Mouse (Mus musculus) limb, embryonic 12.5 days (tissue): Measurements from ENCODE around the gene Gan. TPM values are rescaled to one million over a fixed set of nuclear protein-coding genes. Genes with fewer than 3 reads are reported as not detected.

ENCODE experiments used
- ATAC-seq: fragments of 200-750 bp; cut with Nextera tagmentation; 2 replicates; pipeline ENCODE4 v1.8.0; 2017; ENCODE audit warnings: low read depth, moderate TSS enrichment; ENCODE audit not compliant: insufficient number of reproducible peaks, insufficient read depth, low FRiP score, low TSS enrichment
- H3K27ac ChIP-seq: fragments of 300-500 bp; sonication (generic); 2 replicates; pipeline ENCODE4 v1.5.1; 2016; ENCODE audit warnings: mild to moderate bottlenecking, moderate library complexity
- H3K27me3 ChIP-seq: fragments of 300-500 bp; sonication (generic); 2 replicates; pipeline ENCODE4 v1.6.1; 2016; ENCODE audit warnings: mild to moderate bottlenecking, moderate library complexity
- H3K36me3 ChIP-seq: fragments of 300-500 bp; sonication (generic); 2 replicates; pipeline ENCODE4 v1.6.1; 2016; ENCODE audit warnings: mild to moderate bottlenecking, moderate library complexity
- H3K4me1 ChIP-seq: fragments of 300-500 bp; sonication (generic); replicated peaks from 2 replicates; pipeline ENCODE4 v1.6.1; 2016
- H3K4me2 ChIP-seq: fragments of 300-500 bp; sonication (generic); 2 replicates; pipeline ENCODE4 v1.6.1; 2016; ENCODE audit warnings: mild to moderate bottlenecking, moderate library complexity
- H3K4me3 ChIP-seq: fragments of 300-500 bp; sonication (generic); replicated peaks from 2 replicates; pipeline ENCODE4 v1.5.1; 2016; ENCODE audit warnings: mild to moderate bottlenecking
- H3K9ac ChIP-seq: fragments of 300-500 bp; sonication (generic); replicated peaks from 2 replicates; pipeline ENCODE4 v1.6.1; 2016; ENCODE audit warnings: mild to moderate bottlenecking, moderate library complexity
- H3K9me3 ChIP-seq: fragments of 300-500 bp; sonication (generic); 2 replicates; pipeline ENCODE4 v1.6.1; 2016; ENCODE audit warnings: mild to moderate bottlenecking, moderate library complexity
- WGBS: fragments of 180-500 bp; shearing (Covaris S2); methylation state at CpG from one replicate; pipeline ENCODE4 v1.1.7; 2016; 5-methylcytosine and 5-hydroxymethylcytosine counted together
- polyA plus RNA-seq: library from polyadenylated mRNA; unstranded; fragments of >200 nt; fragmentation: Nextera tagmentation; extraction: Ambion mirVana; gene quantifications from 2 replicates; pipeline ENCODE4 v1.2.1, GENCODE M21; 2016

Gan gene
- polyA plus RNA-seq, 1 experiment from 2014 or later = 2.6 TPM

- Histone ChIP-seq H3K27me3 (no peaks in the 10 kb centered on the region), H3K9ac (peak overlapping the region; percentile 92), H3K27ac (peak overlapping the region; percentile 88), H3K36me3 (no peaks in the 10 kb centered on the region), H3K4me1 (peaks cover 19% of the 10 kb centered on the region), H3K4me3 (peak overlapping the region; percentile 94), H3K9me3 (no peaks in the 10 kb centered on the region), H3K4me2 (peak overlapping the region; percentile 90)
- WGBS = under 1% methylated on average over 45 of the region's 45 CpGs
- ATAC-seq = peak; percentile 96
These were observed 205 bp upstream of the Gan start for GRCm38 (mm10) chr8:117157769-117158091.

GRCm38 (mm10) chr8:117159031-117159430, 1.1 kb downstream of the Gan start:
- Histone ChIP-seq H3K4me2 (peak overlapping the region; percentile 90), H3K4me3 (peak overlapping the region; percentile 94), H3K9ac (peak overlapping the region; percentile 92; the same call in 1 of the 2 replicates), H3K9me3 (no peaks in the 10 kb centered on the region), H3K27me3 (no peaks in the 10 kb centered on the region), H3K36me3 (no peaks in the 10 kb centered on the region), H3K4me1 (peaks cover 19% of the 10 kb centered on the region), H3K27ac (no peak overlapping the region)
- no peak for ATAC-seq
- 60% methylated on average over 5 of the region's 5 CpGs for whole genome bisulfite sequencing

GRCm38 (mm10) chr8:117164912-117165311, 7.0 kb downstream of the Gan start:
- Histone ChIP-seq H3K27ac (no peak overlapping the region), H3K9ac (no peak overlapping the region), H3K4me2 (no peak overlapping the region), H3K9me3 (no peaks in the 10 kb centered on the region), H3K27me3 (no peaks in the 10 kb centered on the region), H3K4me1 (no peaks in the 10 kb centered on the region), H3K4me3 (no peak overlapping the region), H3K36me3 (no peaks in the 10 kb centered on the region)
- 85% methylated on average over 4 of the region's 4 CpGs for WGBS
- ATAC-seq = no peak

- no peak for ATAC-seq
- H3K27ac ChIP-seq = no peak overlapping the region
- no peaks in the 10 kb centered on the region for H3K36me3 ChIP-seq
- no peak overlapping the region for H3K9ac ChIP-seq
- H3K4me2 ChIP-seq = no peak overlapping the region
- 91% methylated on average over 4 of the region's 4 CpGs for whole genome bisulfite sequencing
- no peak overlapping the region for H3K4me3 ChIP-seq
- no peaks in the 10 kb centered on the region for H3K27me3 ChIP-seq
- no peaks in the 10 kb centered on the region for H3K9me3 ChIP-seq
- no peaks in the 10 kb centered on the region for H3K4me1 ChIP-seq
These were observed 7.6 kb downstream of the Gan start for GRCm38 (mm10) chr8:117165542-117165941.

- Histone ChIP-seq H3K4me3 (no peak overlapping the region), H3K9me3 (no peaks in the 10 kb centered on the region), H3K27ac (no peak overlapping the region), H3K9ac (no peak overlapping the region), H3K27me3 (no peaks in the 10 kb centered on the region), H3K36me3 (no peaks in the 10 kb centered on the region), H3K4me1 (no peaks in the 10 kb centered on the region), H3K4me2 (no peak overlapping the region)
- WGBS = 84% methylated on average over 2 of the region's 2 CpGs
- no peak for ATAC-seq
These were observed 8.6 kb downstream of the Gan start for GRCm38 (mm10) chr8:117166515-117166914.

- WGBS = 77% methylated on average over 8 of the region's 8 CpGs
- H3K27ac ChIP-seq = no peak overlapping the region
- H3K36me3 ChIP-seq = no peaks in the 10 kb centered on the region
- no peaks in the 10 kb centered on the region for H3K9me3 ChIP-seq
- H3K27me3 ChIP-seq = no peaks in the 10 kb centered on the region
- no peaks in the 10 kb centered on the region for H3K4me1 ChIP-seq
- no peak overlapping the region for H3K4me2 ChIP-seq
- no peak overlapping the region for H3K4me3 ChIP-seq
- H3K9ac ChIP-seq = no peak overlapping the region
- ATAC-seq = no peak
These were observed 9.4 kb downstream of the Gan start for GRCm38 (mm10) chr8:117167243-117167883.

GRCm38 (mm10) chr8:117168378-117168777, 10.4 kb downstream of the Gan start:
- H3K4me3 ChIP-seq = no peak overlapping the region
- H3K9me3 ChIP-seq = no peaks in the 10 kb centered on the region
- ATAC-seq = no peak
- H3K27me3 ChIP-seq = no peaks in the 10 kb centered on the region
- WGBS = 87% methylated on average over 9 of the region's 9 CpGs
- H3K36me3 ChIP-seq = no peaks in the 10 kb centered on the region
- H3K27ac ChIP-seq = no peak overlapping the region
- no peak overlapping the region for H3K4me2 ChIP-seq
- no peak overlapping the region for H3K9ac ChIP-seq
- peaks cover 3% of the 10 kb centered on the region; the same call in 1 of the 2 replicates for H3K4me1 ChIP-seq

GRCm38 (mm10) chr8:117171826-117172225, 13.9 kb downstream of the Gan start:
- no peak for ATAC-seq
- Histone ChIP-seq H3K9me3 (no peaks in the 10 kb centered on the region), H3K4me3 (no peak overlapping the region), H3K4me1 (peaks cover 3% of the 10 kb centered on the region; the same call in 1 of the 2 replicates), H3K36me3 (0 out of 2 replicates have a peak, but pooled peaks cover 3% of the 10 kb centered on the region), H3K9ac (no peak overlapping the region), H3K4me2 (no peak overlapping the region), H3K27ac (no peak overlapping the region), H3K27me3 (no peaks in the 10 kb centered on the region)
- WGBS = 80% methylated on average over 3 of the region's 3 CpGs

GRCm38 (mm10) chr8:117172904-117173303, 15.0 kb downstream of the Gan start:
- ATAC-seq = no peak
- no peak overlapping the region for H3K27ac ChIP-seq
- no peak overlapping the region for H3K4me3 ChIP-seq
- H3K4me2 ChIP-seq = no peak overlapping the region
- H3K4me1 ChIP-seq = peaks cover 3% of the 10 kb centered on the region; the same call in 1 of the 2 replicates
- no peaks in the 10 kb centered on the region for H3K27me3 ChIP-seq
- H3K36me3 ChIP-seq = 0 out of 2 replicates have a peak, but pooled peaks cover 3% of the 10 kb centered on the region
- no peak overlapping the region for H3K9ac ChIP-seq
- 55% methylated on average over 7 of the region's 7 CpGs for WGBS
- no peaks in the 10 kb centered on the region for H3K9me3 ChIP-seq

- no peak overlapping the region for H3K4me2 ChIP-seq
- 64% methylated on average over 3 of the region's 3 CpGs for WGBS
- H3K27ac ChIP-seq = no peak overlapping the region
- H3K27me3 ChIP-seq = no peaks in the 10 kb centered on the region
- 0 out of 2 replicates have a peak, but pooled peaks cover 3% of the 10 kb centered on the region for H3K36me3 ChIP-seq
- no peak for ATAC-seq
- no peak overlapping the region for H3K4me3 ChIP-seq
- H3K9me3 ChIP-seq = no peaks in the 10 kb centered on the region
- no peak overlapping the region for H3K9ac ChIP-seq
- peaks cover 3% of the 10 kb centered on the region; the same call in 1 of the 2 replicates for H3K4me1 ChIP-seq
These were observed 15.8 kb downstream of the Gan start for GRCm38 (mm10) chr8:117173690-117174089.

GRCm38 (mm10) chr8:117174536-117174935, 16.6 kb downstream of the Gan start:
- no peak overlapping the region for H3K9ac ChIP-seq
- no peak for ATAC-seq
- no peak overlapping the region for H3K27ac ChIP-seq
- no peaks in the 10 kb centered on the region for H3K9me3 ChIP-seq
- H3K4me2 ChIP-seq = no peak overlapping the region
- no peaks in the 10 kb centered on the region for H3K27me3 ChIP-seq
- 0 out of 2 replicates have a peak, but pooled peaks cover 3% of the 10 kb centered on the region for H3K36me3 ChIP-seq
- WGBS = 95% methylated on average over 5 of the region's 5 CpGs
- H3K4me1 ChIP-seq = peaks cover 3% of the 10 kb centered on the region; the same call in 1 of the 2 replicates
- no peak overlapping the region for H3K4me3 ChIP-seq

- Histone ChIP-seq H3K36me3 (0 out of 2 replicates have a peak, but pooled peaks cover 3% of the 10 kb centered on the region), H3K4me3 (no peak overlapping the region), H3K27ac (no peak overlapping the region), H3K4me2 (no peak overlapping the region), H3K9ac (no peak overlapping the region), H3K4me1 (peaks cover 3% of the 10 kb centered on the region; the same call in 1 of the 2 replicates), H3K27me3 (no peaks in the 10 kb centered on the region), H3K9me3 (no peaks in the 10 kb centered on the region)
- no peak for ATAC-seq
- WGBS = 74% methylated on average over 5 of the region's 5 CpGs
These were observed 18.4 kb downstream of the Gan start for GRCm38 (mm10) chr8:117176308-117176707.
